Mouse (Mus musculus): ENCODE data around the gene Ilk. TPM values are rescaled to one million over a fixed set of nuclear protein-coding genes. Genes with fewer than 3 reads are reported as not detected.

The Ilk gene
- polyA plus RNA-seq, 1 experiment from 2014 or later: 264 TPM

GRCm38 (mm10) chr7:105751491-105752433 lies 15.4 kb downstream of the Ilk start, which contains the start of gene Tpp1:
Gene Tpp1 (minus strand): TSS chr7:105752235.
- ATAC-seq (ENCODE audit: low FRiP score) (peak; percentile 94), DNase-seq (ENCODE audit: low spot score) (peak; percentile 93)
- Histone ChIP-seq H3K27me3 (ENCODE audit: control insufficient read depth, insufficient read depth, low read length) (no peaks in the 10 kb centered on the region), H3K27ac (ENCODE audit: low read depth, low read length) (no peak within 1 kb of the TSS), H3K9ac (ENCODE audit: low read depth, low read length) (peak within 1 kb of the TSS; percentile 71), H3K4me3 (ENCODE audit: low read depth, low read length) (peak within 1 kb of the TSS; percentile 47), H3K4me2 (replicated peaks; ENCODE audit: low read depth, low read length) (peak within 1 kb of the TSS; percentile 60), H3K9me3 (ENCODE audit: control insufficient read depth, low read length) (no peaks in the 10 kb centered on the region), H3K36me3 (ENCODE audit: control insufficient read depth, insufficient read depth, low read length) (peaks cover 2% of the 10 kb centered on the region; the same call in 1 of the 2 replicates), H3K4me1 (replicated peaks; ENCODE audit: control insufficient read depth, insufficient read depth, low read length) (no peaks in the 10 kb centered on the region)
- 26% methylated on average over 20 of the region's 20 CpGs for WGBS

GRCm38 (mm10) chr7:105752716-105753115 lies 16.3 kb downstream of the Ilk start:
- Histone ChIP-seq H3K27ac (ENCODE audit: low read depth, low read length) (no peak overlapping the region), H3K4me2 (replicated peaks; ENCODE audit: low read depth, low read length) (no peak overlapping the region), H3K27me3 (ENCODE audit: control insufficient read depth, insufficient read depth, low read length) (no peaks in the 10 kb centered on the region), H3K9me3 (ENCODE audit: control insufficient read depth, low read length) (no peaks in the 10 kb centered on the region), H3K4me3 (ENCODE audit: low read depth, low read length) (no peak overlapping the region), H3K36me3 (ENCODE audit: control insufficient read depth, insufficient read depth, low read length) (peaks cover 5% of the 10 kb centered on the region; the same call in 1 of the 2 replicates), H3K9ac (ENCODE audit: low read depth, low read length) (no peak overlapping the region), H3K4me1 (replicated peaks; ENCODE audit: control insufficient read depth, insufficient read depth, low read length) (no peaks in the 10 kb centered on the region)
- ATAC-seq (ENCODE audit: low FRiP score): no peak; the same call in none of the 2 replicates
- no peak for DNase-seq (ENCODE audit: low spot score)
- 96% methylated on average over 2 of the region's 2 CpGs for WGBS

GRCm38 (mm10) chr7:105753281-105753680 lies 16.9 kb downstream of the Ilk start:
- Histone ChIP-seq H3K27me3 (ENCODE audit: control insufficient read depth, insufficient read depth, low read length) (no peaks in the 10 kb centered on the region), H3K9me3 (ENCODE audit: control insufficient read depth, low read length) (no peaks in the 10 kb centered on the region), H3K4me3 (ENCODE audit: low read depth, low read length) (no peak overlapping the region), H3K36me3 (ENCODE audit: control insufficient read depth, insufficient read depth, low read length) (peaks cover 7% of the 10 kb centered on the region), H3K27ac (ENCODE audit: low read depth, low read length) (no peak overlapping the region), H3K9ac (ENCODE audit: low read depth, low read length) (no peak overlapping the region), H3K4me1 (replicated peaks; ENCODE audit: control insufficient read depth, insufficient read depth, low read length) (no peaks in the 10 kb centered on the region), H3K4me2 (replicated peaks; ENCODE audit: low read depth, low read length) (no peak overlapping the region)
- WGBS: 90% methylated on average over 10 of the region's 10 CpGs
- DNase-seq (ENCODE audit: low spot score): no peak
- ATAC-seq (ENCODE audit: low FRiP score): no peak

GRCm38 (mm10) chr7:105761813-105762484 lies 25.6 kb downstream of the Ilk start:
- Histone ChIP-seq H3K27me3 (ENCODE audit: control insufficient read depth, insufficient read depth, low read length) (peaks cover 27% of the 10 kb centered on the region), H3K4me3 (ENCODE audit: low read depth, low read length) (no peak overlapping the region), H3K4me1 (replicated peaks; ENCODE audit: control insufficient read depth, insufficient read depth, low read length) (0 out of 2 replicates have a peak, but pooled peaks cover 2% of the 10 kb centered on the region), H3K9me3 (ENCODE audit: control insufficient read depth, low read length) (no peaks in the 10 kb centered on the region), H3K9ac (ENCODE audit: low read depth, low read length) (no peak overlapping the region), H3K27ac (ENCODE audit: low read depth, low read length) (no peak overlapping the region), H3K4me2 (replicated peaks; ENCODE audit: low read depth, low read length) (0 out of 2 replicates have a peak overlapping the region, but pooled peaks have one; percentile 7), H3K36me3 (ENCODE audit: control insufficient read depth, insufficient read depth, low read length) (peaks cover 38% of the 10 kb centered on the region)
- DNase-seq (ENCODE audit: low spot score) (no peak), ATAC-seq (ENCODE audit: low FRiP score) (peak; percentile 9; the same call in 1 of the 2 replicates)
- WGBS: 19% methylated on average over 51 of the region's 51 CpGs

- no peak overlapping the region for H3K27ac ChIP-seq (ENCODE audit: low read depth, low read length)
- no peaks in the 10 kb centered on the region for H3K9me3 ChIP-seq (ENCODE audit: control insufficient read depth, low read length)
- H3K36me3 ChIP-seq (ENCODE audit: control insufficient read depth, insufficient read depth, low read length): peaks cover 36% of the 10 kb centered on the region
- H3K4me3 ChIP-seq (ENCODE audit: low read depth, low read length): 0 out of 2 replicates have a peak overlapping the region, but pooled peaks have one; percentile 8
- 0 out of 2 replicates have a peak, but pooled peaks have one; percentile 8 for ATAC-seq (ENCODE audit: low FRiP score)
- H3K9ac ChIP-seq (ENCODE audit: low read depth, low read length): no peak overlapping the region
- peak overlapping the region; percentile 7; the same call in 1 of the 2 replicates for H3K4me2 ChIP-seq (replicated peaks; ENCODE audit: low read depth, low read length)
- DNase-seq (ENCODE audit: low spot score): peak; percentile 46
- H3K4me1 ChIP-seq (replicated peaks; ENCODE audit: control insufficient read depth, insufficient read depth, low read length): peaks cover 2% of the 10 kb centered on the region; the same call in 1 of the 2 replicates
- peaks cover 27% of the 10 kb centered on the region for H3K27me3 ChIP-seq (ENCODE audit: control insufficient read depth, insufficient read depth, low read length)
- WGBS: 20% methylated on average over 54 of the region's 55 CpGs
Observed at GRCm38 (mm10) chr7:105762517-105763270, 26.3 kb downstream of the Ilk start.

GRCm38 (mm10) chr7:105764331-105764730 lies 27.9 kb downstream of the Ilk start:
- no peak overlapping the region for H3K27ac ChIP-seq (ENCODE audit: low read depth, low read length)
- no peak overlapping the region for H3K4me3 ChIP-seq (ENCODE audit: low read depth, low read length)
- no peaks in the 10 kb centered on the region for H3K9me3 ChIP-seq (ENCODE audit: control insufficient read depth, low read length)
- H3K9ac ChIP-seq (ENCODE audit: low read depth, low read length): no peak overlapping the region
- no peak for ATAC-seq (ENCODE audit: low FRiP score)
- peaks cover 25% of the 10 kb centered on the region for H3K36me3 ChIP-seq (ENCODE audit: control insufficient read depth, insufficient read depth, low read length)
- 90% methylated on average over 11 of the region's 11 CpGs for WGBS
- peaks cover 9% of the 10 kb centered on the region; the same call in 1 of the 2 replicates for H3K4me1 ChIP-seq (replicated peaks; ENCODE audit: control insufficient read depth, insufficient read depth, low read length)
- H3K27me3 ChIP-seq (ENCODE audit: control insufficient read depth, insufficient read depth, low read length): peaks cover 27% of the 10 kb centered on the region
- DNase-seq (ENCODE audit: low spot score): no peak
- no peak overlapping the region for H3K4me2 ChIP-seq (replicated peaks; ENCODE audit: low read depth, low read length)

GRCm38 (mm10) chr7:105767729-105768165 lies 31.4 kb downstream of the Ilk start:
- 14% methylated on average over 6 of the region's 6 CpGs for WGBS
- H3K9ac ChIP-seq (ENCODE audit: low read depth, low read length): no peak overlapping the region
- no peak overlapping the region; the same call in 1 of the 2 replicates for H3K4me2 ChIP-seq (replicated peaks; ENCODE audit: low read depth, low read length)
- peaks cover 20% of the 10 kb centered on the region for H3K36me3 ChIP-seq (ENCODE audit: control insufficient read depth, insufficient read depth, low read length)
- peaks cover 8% of the 10 kb centered on the region; the same call in 1 of the 2 replicates for H3K4me1 ChIP-seq (replicated peaks; ENCODE audit: control insufficient read depth, insufficient read depth, low read length)
- DNase-seq (ENCODE audit: low spot score) (peak; percentile 49), ATAC-seq (ENCODE audit: low FRiP score) (peak; percentile 59)
- no peaks in the 10 kb centered on the region for H3K9me3 ChIP-seq (ENCODE audit: control insufficient read depth, low read length)
- peaks cover 21% of the 10 kb centered on the region for H3K27me3 ChIP-seq (ENCODE audit: control insufficient read depth, insufficient read depth, low read length)
- peak overlapping the region; percentile 12 for H3K27ac ChIP-seq (ENCODE audit: low read depth, low read length)
- no peak overlapping the region for H3K4me3 ChIP-seq (ENCODE audit: low read depth, low read length)

- ATAC-seq (ENCODE audit: low FRiP score): no peak
- peaks cover 7% of the 10 kb centered on the region for H3K4me1 ChIP-seq (replicated peaks; ENCODE audit: control insufficient read depth, insufficient read depth, low read length)
- H3K27me3 ChIP-seq (ENCODE audit: control insufficient read depth, insufficient read depth, low read length): peaks cover under 1% of the 10 kb centered on the region; the same call in 1 of the 2 replicates
- no peak for DNase-seq (ENCODE audit: low spot score)
- H3K4me3 ChIP-seq (ENCODE audit: low read depth, low read length): no peak overlapping the region
- H3K27ac ChIP-seq (ENCODE audit: low read depth, low read length): no peak overlapping the region
- H3K9ac ChIP-seq (ENCODE audit: low read depth, low read length): no peak overlapping the region
- H3K36me3 ChIP-seq (ENCODE audit: control insufficient read depth, insufficient read depth, low read length): peaks cover 12% of the 10 kb centered on the region
- H3K9me3 ChIP-seq (ENCODE audit: control insufficient read depth, low read length): no peaks in the 10 kb centered on the region
- WGBS: 97% methylated on average over 3 of the region's 3 CpGs
- no peak overlapping the region for H3K4me2 ChIP-seq (replicated peaks; ENCODE audit: low read depth, low read length)
Observed at GRCm38 (mm10) chr7:105769959-105770358, 33.6 kb downstream of the Ilk start.
